Mouse (Mus musculus) liver (tissue): Measurements from ENCODE around the gene Tmem50b.
"Not testable (repeated sequence)": the region's sequence is repeated elsewhere in the genome, so short reads cannot be mapped to it uniquely, and the experiment has no call there.

Experiments used
- DNase-seq: peaks from one replicate; pipeline ENCODE4 v3.0.0-alpha.2; 2020; ENCODE audit warnings: mixed read lengths

Gene Tmem50b

DNA sequence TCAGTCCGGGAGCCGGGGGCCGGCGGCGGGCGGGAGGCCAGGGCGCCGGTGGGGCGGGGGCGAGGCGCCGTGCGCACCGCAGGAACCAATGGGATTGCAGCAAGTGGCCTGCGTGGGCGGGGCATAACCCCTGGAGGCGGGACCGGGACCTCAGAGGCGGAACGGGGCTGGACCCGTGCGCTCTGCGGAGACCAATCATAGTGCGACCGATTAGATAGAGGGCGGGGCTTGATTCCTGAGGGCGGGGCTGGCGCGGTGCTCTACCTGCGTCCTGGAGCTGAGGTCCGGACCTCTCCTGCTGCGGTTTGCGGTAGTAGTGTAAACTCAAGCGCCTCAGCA is at the start of gene Tmem50b:
Tmem50b (minus strand) TSS at position 129 of the 339 bp plus-strand sequence.
- peak; percentile 100 for DNase-seq

DNA sequence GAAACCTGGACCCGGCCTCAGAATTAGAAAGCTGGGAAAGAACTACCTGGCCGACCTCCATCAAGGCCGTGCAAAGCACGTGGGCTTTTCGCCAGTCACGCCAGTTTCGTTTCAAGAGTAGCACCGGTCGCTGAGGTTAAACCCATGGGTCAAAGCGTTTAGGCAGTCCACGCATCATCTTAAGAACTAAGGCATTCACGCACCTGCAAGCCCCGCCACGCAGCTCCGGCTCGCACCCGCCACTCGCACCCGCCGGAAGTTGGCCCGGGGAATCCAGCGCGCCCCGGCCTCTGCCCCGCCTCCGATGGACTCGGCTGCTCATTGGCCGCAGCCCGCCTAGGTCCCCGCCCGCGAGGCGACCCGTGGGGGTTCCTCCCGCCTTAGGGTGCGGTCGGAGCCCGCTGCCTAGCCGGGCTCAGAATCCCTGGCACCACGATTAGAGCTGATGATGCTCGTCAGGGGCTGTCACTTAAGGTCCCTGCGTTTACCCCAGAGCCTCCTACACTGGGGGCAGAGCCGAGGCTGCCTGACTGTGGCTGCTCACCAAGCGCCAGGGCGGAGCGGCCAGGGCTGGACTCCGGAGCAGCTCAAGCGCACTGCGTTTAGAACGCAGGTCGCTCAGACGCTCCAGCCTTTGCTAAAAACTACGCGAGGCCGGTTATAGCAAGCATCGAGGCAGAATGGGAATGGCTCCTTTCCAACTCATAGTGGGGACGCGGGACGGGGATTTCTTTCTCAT is 49.2 kb upstream of the Tmem50b start, which contains the start of gene Gart:
Gart (minus strand) TSS at position 272 of the 739 bp plus-strand sequence.
- peak; percentile 97 for DNase-seq

DNA sequence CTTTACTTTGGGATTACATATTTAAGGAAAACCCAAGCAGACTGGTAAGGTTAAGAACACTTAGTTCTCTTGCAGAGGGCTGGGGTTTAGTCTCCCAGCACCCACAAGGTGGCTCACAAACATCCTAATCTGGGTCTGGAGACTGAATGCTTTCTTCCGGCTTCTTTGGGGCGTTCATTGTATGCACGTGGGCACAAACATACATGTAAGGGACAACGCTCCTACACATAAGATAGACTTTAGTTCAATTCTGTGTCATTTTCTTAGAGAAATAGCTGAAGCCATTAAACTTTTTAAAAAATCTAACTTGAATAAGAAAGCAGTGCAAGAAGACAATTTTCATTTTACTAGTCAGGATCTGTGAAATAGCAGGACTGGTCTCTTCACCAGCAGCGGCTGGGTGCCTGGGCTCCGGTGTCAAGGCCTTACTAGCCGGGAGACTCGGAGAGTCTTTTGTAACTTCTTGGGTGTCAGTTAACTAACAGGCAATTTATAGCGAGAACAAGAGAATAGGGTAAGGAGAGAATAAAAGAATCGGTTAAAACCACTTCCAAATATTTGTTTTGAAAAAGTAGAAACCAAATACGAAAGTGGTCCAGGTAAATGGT is 48.5 kb upstream of the Tmem50b start:
- peak; percentile 47 for DNase-seq

DNA sequence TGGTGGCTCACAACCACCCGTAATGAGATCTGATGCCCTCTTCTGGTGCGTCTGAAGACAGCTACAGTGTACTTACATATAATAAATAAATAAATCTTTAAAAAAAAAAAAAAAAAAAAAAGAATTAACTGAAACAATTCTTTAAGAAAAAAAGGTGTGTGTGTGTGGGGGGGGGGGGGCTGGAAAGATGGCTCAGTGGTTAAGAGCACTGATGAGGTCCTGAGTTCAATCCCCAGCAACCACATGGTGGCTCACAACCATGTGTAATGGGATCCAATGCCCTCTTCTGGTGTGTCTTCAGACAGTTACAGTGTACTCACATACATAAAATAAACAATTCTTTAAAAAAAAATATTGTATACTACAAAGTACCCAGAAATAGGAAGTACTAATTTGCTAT is 47.8 kb upstream of the Tmem50b start:
- not testable (repeated sequence) for DNase-seq

DNA sequence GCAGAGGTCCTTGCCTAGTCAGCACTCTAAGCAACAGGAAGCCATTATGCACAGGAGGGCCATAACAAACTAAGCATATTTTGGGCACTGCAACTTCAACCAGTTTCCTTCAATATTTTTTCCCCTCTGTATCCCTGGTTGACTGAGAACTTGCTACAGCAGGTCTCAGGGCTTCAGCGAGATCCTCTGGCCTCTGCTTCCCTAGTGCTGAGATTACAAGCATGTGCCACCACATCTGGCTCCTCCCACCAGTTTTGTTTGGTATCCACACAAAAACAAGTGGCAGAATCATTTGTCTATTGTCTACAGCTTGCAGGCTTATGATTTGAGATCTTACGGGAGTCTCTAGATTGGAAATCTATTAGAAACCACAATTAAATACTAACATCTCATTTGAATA is 47.3 kb upstream of the Tmem50b start:
- DNase-seq, result no peak

DNA sequence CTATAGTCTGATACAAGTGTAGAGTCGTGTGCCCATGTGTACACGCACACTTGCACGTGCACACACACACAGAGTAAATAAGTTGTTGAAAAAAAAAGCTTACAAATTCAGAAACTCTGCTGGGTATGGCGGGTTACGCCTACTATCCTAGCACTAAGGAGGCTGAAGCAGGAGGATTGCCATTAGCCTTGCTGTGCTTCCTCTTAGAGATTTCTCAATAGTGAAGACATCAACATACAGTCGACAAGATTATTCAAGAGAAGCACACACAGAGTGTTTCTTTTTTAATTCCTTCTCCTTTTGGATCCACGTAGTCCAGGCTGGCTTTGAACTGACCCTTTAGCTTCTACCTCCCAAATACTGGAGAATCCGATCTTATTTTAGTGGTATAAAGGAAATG is 42.6 kb upstream of the Tmem50b start:
- DNase-seq, result no peak

DNA sequence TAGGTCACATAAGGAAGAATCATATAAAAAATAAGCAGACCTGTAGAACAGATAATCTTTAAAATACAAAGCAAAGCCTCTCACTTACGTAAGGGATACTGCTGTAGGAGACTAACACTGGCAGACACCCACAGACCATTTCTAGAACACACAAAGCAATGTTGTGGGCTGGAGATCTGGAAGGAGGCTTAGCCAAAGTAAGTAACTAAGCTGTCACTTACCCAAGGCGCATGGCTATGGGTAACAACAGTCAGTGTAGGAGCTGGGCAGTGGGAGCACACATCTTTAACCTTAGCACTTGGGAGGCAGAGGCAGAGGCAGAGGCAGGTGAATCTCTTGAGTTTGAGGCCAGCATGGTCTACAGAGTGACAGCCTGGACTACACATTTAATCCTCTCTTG is 42.0 kb upstream of the Tmem50b start:
- DNase-seq, result no peak

DNA sequence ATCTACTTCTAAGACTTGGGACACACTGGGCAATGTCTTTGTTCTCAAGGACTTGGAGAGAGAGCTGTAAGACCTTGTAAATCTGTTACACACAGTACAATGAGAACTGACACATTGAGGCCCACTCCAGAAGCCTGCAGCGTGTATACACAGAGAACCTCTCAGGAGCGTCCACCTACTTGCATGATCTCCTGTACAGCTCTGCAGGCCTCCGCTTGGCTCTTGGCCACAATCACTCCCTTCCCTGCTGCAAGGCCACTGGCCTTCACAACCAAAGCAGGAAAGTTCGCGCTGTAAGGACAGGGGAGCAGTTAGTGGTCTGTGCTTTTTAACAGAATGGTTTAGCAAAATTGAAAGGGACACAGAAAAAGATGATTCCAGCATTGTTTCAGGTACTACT is 41.6 kb upstream of the Tmem50b start:
- no peak for DNase-seq

DNA sequence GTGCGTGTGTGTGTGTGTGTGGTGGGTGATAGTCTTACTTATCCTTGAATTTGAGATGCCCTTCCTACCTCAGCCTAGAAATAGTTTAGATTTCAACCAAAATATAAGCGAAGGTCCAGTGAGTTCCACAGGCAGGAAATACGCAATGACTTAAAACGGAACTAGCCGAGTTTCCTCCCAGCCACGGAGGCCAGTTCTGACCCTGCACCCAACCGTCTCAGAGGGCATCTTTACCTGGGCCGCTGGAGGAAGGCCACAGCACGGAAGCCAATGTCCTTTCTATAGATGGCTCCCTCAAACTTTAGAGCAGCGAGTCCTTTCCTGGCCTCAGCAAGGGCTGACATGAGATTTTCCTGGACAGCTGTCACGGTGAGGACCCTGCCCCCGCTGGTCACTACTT is 36.0 kb upstream of the Tmem50b start:
- DNase-seq, result no peak

DNA sequence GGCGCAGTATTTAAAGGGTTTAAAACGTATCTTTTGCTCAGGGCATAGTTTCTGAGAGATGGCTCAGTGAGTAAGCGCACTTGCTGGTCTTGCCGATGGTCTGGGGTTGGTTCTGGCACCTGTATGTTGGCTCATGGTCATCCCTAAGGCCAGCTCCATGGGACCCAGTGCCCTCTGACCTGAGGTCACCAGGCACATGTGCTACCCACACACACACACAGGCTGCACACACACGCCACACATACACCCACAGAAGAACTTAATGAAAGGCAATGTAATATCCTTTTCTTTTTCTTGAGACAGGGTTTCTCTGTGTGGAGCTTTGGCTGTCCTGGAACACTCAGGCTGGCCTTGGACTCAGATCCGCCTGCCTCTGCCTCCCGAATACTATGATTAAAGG is 35.3 kb upstream of the Tmem50b start:
- DNase-seq, result no peak

DNA sequence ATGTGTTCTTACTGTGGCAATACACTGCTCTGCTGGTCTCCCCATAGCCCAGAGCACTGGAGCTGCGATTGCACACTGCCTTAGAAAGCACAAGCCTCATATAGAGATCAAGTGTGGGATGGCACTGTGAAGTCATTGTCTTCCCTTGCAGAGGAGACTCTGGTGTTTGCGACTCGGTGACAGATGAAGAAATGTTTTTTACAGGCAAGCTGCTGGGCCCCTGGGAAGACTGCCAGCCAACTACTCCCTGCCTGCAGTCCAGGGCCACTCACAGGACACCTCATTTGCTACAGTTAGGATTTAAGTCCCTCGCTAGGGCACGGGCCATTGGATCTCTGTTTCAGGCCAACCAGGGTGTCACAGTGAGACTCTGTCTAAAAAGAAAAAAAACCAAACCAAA is 34.8 kb upstream of the Tmem50b start:
- DNase-seq, result no peak

DNA sequence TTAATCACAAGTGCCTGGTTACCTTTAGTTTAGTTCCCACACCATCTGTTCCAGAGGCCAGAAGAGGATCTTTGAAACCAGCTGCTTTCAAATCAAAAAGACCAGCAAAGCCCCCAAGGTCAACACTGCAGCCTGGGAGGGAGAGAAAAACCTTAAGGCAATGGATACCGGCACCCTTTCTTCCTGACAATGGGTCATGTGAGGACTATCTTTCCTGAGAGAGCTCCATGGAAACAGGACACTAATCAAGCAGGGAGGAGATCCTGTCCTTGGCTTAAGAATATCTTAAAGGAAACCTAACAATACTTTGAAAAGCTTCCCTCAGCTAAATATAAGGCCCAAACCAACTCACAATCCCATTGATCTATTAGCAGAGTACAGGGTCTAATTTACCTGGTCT is 33.0 kb upstream of the Tmem50b start:
- no peak for DNase-seq

DNA sequence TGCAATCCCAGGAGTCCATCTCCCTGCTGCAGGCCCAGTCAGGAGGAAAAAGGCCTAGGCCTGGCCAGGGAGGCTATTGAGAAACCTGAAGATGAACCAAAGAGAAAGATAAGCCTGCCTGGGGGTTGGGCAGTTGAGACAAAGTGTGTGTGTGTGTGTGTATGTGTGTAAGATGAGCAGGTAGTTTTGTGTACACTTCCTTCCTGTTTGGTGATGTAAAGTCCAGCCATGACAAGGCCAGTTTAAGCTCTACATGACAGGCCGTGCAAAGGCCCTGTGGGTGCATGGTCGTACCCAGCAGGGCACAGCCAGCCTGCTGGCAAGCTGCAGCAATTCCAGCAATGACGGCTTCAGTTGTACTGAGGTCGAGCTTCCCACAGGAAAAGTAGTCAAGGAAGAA is 32.1 kb upstream of the Tmem50b start:
- no peak for DNase-seq

DNA sequence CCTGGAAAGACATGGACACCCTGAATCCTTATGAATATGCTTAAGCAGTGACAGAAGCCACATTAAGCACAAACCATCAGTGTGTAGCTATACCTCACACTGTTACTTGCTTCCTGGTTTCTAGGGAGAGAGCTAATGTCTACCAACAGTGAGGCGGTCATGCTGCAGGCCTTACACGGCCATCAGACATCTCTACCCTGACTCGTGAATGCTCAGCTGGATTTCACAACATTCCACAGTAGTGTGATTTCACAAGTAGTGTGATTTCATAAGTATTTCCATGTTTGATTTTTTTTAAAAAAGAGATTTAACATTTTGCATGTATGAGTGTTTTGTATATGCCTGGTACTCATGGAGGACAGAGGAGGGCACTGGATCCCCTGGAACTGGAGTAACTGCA is 31.1 kb upstream of the Tmem50b start:
- DNase-seq, result no peak

DNA sequence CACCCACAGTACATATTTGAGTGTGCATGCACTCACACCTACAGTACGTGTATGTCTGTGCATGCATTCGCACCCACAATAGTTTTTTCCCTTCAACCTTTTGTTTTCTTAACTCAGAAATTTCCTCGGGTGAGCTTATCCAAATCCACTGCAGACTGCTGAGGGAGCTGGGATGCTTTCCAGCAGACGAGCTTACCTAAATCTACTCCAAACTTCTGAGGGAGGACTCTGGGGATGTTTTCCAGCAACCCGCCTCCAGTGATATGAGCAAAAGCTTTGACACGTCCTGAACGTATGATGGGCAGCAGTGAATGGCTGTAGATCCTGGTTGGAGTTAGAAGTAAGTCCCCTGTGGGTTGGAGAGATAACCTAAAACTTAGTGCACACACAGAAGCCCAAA is 30.2 kb upstream of the Tmem50b start:
- DNase-seq, result no peak

DNA sequence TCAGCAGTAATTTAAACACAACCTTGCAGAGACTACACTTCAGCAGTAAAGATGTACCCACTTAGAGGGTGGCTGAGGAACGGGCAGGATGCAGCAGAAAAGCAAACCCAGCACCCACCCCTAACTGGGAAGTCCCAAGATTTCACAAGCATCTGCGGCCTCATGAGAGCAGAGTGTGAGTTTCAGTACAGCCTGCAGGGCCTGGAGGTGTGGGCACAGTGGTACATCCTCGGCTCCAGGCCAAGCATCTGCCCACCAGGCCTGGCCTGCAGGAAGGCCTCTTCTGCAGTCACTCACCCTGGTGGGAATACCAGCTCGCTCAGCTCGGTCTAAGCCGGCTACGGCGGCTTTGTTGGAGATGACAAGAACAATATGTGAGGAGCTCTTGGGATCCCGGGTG is 25.5 kb upstream of the Tmem50b start:
- DNase-seq, result no peak

DNA sequence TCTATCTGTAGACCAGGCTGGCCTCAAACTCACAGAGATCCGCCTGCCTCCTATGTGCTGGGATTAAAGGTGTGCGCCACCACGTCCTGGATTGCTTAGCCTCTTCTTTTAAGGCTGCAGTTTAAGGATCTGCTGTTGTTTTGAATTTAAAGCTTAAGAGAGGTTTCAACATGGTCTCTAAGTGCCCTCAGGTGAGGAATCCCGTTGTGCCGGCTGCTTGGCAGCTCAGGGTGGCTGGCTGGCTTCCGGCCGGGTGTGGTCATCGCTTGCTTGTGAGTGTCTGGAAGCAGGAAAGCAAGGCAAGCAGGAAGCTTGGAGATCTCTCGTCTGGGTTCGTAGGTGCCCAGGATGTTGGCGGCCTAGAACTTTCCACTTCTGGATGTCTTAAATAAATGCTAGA is 23.4 kb upstream of the Tmem50b start:
- DNase-seq, result no peak

DNA sequence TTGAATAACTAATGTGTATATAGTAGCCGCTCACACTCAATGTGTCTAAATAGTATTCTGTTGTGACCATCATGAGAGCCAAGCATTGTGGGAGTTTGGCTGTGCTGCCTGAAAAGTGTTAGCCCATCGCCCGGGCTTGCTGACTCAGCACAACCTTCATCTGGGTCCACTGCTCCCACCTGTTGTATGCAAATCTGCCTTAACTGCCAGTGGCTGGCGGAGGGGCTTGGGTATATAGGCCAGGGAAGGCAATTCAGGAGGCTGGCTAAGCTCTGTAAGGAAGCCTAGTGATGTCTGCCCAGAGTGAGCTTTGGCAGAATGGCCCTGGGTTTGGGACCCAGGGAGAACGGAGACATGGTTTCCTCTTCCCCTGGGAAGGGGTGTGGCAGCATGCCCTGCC is 22.6 kb upstream of the Tmem50b start:
- no peak for DNase-seq

DNA sequence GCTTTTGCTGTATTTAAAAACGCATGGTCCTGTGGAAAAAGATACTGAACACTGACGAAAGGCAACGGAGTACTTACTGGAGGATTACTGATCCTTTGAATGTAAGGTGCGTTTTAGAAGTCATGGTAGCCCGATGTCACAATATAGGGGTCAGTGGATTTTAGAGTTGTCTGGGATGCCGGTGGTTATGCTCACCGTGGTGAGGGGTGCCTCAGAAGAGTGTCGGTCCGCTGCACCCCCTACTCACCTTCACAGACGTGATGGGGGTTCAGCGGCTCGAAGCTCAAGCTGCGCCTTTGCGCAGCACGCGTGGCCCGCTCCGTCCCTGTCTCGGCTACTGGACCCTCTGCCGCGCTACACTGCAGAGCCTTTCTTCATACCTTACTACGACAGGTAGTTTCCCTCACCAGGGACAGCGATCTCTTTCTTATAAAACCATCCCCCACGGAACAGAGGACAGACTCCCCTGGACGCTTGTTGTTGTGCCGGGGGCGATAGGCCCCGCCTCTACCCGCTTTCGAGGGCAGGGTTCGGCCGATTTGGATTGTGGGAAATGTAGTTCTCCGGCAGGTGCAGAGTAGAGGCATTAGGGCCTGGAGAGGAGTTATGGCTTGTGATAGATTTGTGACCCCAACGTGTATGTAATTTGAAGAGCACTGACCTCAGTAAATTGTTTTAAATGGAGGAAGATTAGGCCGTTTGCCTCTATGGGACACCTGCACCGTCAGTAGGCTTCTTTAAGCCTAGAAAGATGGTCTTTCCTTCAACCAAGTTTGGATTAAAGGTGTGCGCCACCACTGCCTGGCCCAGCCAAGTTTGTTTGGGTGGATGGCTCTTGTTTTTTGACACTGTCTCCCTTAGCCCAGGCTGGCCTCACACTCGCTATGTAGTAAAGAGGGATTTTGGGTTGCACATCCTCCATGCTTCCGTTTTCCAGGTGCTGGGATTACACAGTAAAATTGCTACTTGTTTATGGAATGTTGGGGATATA is 21.2 kb upstream of the Tmem50b start, which contains the start of gene Dnajc28:
Dnajc28 (minus strand) TSS at position 516 of the 991 bp plus-strand sequence.
- peak; percentile 83 for DNase-seq

DNA sequence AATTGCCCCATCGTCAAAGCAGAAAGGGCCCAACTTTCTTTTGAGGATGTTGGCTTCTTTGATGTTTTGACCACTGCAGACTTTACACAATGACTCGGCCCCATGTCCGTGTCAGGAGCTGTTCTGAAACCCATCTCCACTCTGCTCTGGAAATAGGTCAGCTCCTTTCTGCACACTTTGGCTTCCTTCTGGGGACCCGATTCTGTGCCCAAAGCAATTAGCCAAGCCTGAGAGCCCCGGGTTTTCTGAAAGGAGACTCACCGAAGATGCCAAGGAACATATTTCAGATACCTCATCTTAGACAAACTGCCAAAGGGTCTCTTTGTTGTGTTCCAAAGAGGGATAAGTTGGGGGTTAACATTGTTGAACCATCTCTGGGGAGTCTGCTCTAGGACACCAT is 17.0 kb upstream of the Tmem50b start:
- DNase-seq, result no peak

DNA sequence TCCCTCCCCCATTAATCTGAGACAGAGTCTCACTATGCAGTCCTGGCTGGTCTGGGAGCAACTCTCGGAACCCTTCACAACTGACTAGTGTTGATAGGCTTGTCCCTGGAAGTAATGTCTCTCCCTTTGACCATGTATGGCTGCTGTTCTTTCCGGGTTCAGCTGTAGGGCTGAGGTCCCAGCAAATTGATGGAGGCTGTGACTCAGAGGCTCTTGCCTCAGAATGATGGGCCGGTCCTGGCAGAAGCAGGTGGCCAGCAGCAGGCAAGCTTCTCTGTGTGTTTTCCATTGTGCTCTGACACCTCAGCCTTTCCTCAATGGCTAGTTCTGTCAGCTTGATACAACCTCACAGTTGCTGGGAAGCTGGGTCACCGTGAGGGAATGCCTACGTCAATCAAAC is 14.9 kb upstream of the Tmem50b start:
- DNase-seq, result no peak

DNA sequence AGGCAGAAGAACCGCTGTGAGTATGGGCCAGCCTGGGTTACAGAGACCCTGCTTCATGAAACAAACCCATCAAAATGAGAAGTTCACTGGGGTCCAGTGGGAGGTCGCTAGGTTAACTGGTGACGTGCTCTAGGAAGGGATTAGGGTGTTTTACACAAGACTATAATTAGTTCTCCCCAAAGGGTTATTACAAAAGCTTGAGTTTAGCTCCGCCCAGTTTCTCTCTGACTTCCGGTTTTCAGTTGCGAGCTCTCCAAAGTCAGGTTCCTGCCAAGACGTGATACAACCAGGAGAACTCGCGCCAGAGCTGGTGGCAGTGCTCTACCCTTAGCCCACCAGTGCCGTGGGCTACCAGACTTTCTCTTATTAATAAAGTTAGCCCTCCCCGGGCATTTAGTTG is 13.6 kb upstream of the Tmem50b start:
- no peak for DNase-seq

DNA sequence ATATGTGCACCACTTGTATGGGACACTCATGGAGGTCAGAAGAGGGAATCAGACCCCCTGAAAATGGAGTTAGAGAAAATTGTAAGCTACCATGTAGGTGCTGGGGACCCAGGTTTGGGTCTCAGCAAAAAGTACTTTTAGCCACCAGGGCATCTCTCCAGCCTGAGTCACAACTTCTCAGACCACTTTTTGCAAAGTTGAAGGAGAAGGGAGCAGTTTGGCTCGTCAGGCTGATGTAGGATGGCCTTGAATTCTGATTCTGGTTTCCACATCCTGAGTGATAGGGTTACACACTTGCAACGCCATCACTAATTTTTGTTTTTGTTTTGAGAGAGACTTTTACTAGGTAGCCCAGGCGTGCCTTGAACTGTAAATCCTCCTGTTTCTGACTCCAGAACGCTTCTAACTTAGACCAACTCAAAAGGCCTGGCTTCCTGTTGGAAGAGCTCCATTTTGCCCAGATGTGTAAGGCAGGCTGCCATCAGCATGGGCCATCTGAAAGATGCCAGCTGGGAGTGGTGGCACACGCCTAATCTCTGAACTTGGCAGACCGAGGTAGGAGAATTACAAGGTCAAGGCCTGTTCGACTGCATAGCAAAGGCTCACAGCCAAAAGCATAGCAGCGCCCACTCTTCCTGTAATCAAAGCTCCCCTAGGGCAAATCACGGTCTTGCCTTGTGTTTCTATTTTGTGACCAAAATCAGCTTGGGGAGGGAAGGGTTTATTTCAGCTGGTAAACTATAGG is 12.1 kb upstream of the Tmem50b start:
- DNase-seq, result no peak
